Mouse (Mus musculus): ENCODE data around the gene Olfr1309.
"Not testable (repeated sequence)": the region's sequence is repeated elsewhere in the genome, so short reads cannot be mapped to it uniquely, and the experiment has no call there.

Olfr1309 gene

DNA sequence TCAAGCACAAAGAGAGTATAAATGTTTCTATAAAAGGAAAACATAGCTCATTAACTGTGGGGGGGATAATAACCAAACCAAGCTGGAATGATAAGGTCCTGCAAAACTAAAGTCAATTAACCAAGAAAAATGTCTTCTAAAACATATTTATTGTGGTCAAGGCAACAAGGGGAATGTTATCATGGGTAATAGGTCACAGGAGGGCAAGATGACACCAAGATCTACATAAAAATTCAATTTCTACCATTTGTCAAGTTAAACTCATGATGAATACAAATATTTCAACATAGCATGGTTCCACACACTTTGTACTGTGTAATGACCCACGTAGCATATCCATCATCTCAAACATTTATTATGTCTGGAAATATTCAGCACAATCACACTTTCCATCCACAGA lies at the start of gene Olfr1309:
TSS of gene Olfr1309 (minus strand) at position 101 of the 400 bp plus-strand sequence.
- no peak for DNase-seq (ENCODE audit: low spot score)

DNA sequence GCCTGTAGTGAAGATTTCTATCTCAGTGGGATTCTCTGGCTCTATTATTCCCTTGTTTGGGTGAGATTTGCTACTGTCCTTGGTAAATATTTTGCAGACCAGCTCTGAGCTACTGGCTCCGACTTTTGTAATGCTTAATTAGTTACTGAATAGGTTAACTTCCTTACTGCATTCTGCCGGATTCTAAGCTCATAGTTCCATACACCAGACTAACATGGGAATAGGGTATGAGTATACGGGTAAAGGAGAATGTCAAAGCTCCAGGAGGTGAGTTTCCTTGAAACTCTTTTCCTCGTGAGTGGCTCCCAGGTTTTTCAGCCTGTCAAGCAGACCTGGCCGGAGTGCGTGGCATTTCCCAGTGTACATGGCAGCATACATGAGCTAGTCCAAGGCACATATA lies 36.9 kb upstream of the Olfr1309 start:
- DNase-seq (ENCODE audit: low spot score) = not testable (repeated sequence)

DNA sequence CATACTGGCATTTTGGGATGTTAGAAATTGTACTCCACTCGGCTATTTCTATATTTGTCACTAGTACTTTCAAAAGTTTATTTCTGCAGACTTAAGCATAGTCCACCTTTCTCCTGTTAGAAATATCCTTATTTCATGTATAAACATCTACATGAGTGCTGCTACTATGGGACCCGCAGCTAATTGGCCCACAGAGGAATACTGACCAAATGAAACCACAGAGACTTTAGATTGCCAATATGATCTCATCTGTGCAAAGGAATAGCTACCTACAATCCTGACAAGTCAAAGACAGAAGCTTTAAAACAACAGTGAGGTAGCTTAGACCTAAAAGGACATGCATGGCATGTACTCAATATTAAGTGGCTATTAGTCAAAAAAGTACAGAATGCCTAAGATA lies 34.2 kb upstream of the Olfr1309 start, which contains the start of gene Olfr1311:
TSS of gene Olfr1311 (minus strand) at position 101 of the 400 bp plus-strand sequence.
- no peak for DNase-seq (ENCODE audit: low spot score)

DNA sequence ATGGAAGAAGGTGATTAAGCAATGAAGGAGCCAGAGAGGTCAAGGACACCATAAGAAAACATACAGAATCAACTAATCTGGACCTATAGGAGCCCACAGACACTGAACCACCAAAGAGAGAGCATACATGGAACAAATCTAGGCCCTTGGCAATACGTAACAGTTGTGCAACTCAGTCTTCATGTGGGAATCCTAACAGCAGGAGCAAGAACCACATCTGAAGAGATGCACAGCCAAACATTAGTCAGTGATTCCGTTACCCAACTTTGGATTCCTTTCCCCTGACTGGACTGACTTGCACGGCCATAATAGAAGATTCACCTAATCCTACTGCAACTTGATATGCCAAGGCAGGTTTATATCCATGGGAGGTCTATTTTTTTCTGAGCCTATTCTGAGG lies 24.8 kb upstream of the Olfr1309 start:
- no peak for DNase-seq (ENCODE audit: low spot score)

DNA sequence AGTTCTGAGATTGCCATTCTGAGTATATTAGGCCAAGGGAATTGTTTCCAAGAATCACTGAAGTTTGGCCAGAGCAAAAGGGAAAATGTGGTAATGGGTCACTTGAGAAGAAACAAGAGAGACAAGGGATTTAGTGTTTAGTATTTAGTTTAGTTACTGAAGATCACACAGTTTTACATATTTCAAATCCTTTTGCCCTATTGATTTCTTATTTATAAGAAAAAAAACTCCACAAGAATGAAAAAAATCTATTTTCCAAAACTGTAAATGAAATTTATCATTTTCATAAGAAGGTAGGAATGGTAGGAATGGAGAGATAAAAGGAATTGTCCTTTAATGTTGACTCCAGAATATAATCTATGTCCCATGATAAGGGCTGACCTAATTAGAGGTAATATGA lies 22.5 kb upstream of the Olfr1309 start, which contains the start of gene Olfr1310:
TSS of gene Olfr1310 (minus strand) at position 101 of the 400 bp plus-strand sequence.
- DNase-seq (ENCODE audit: low spot score) = no peak

DNA sequence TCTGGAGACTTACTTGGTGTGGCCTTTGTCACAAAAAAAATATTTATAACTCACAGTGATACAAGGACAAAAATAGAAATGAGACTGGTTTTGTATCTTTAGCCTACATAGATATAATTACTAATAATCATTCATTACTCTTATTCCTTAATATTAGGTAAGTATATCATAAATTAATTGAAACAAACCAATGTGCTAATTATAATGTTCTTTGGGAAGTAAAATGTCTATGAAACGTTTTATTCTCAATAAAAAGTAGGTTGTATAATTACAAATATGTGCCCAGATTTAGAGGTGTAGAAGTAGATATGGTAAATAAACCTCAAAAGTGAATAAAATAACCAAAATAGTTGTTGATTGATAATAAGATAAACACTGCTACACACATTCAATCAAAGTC lies 25.2 kb downstream of the Olfr1309 start, which contains the start of gene Olfr1308:
TSS of gene Olfr1308 (minus strand) at position 101 of the 400 bp plus-strand sequence.
- DNase-seq (ENCODE audit: low spot score) = no peak

DNA sequence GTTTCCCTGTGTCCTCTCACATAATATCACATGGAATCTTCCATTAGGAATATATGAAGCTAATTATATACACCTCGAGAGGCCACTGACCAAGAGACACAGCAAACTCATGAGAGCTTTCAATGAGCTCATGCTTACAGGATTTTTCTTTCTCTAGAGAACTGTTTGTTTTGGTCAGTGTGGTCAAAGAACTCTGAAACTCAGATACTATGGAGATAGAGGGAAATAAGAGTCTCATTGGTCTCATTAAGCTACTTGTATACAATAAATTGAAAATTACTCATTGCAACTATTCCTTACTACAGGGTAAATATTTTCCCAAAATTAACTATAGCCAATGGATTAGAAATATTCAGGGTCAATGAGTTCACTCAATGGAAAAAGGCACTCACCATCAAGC lies 40.7 kb downstream of the Olfr1309 start, which contains the start of gene Olfr1307:
TSS of gene Olfr1307 (minus strand) at position 101 of the 400 bp plus-strand sequence.
- DNase-seq (ENCODE audit: low spot score) = no peak

Measured in urinary bladder, postnatal 10 days (tissue).